Mouse (Mus musculus) liver, adult 2 months (tissue): Measurements from ENCODE around the gene Pex10. TPM values are rescaled to one million over a fixed set of nuclear protein-coding genes. Genes with fewer than 3 reads are reported as not detected.

Experiments used
- DNase-seq: peaks from one replicate; pipeline ENCODE4 v3.0.0-alpha.2; 2011; ENCODE audit warnings: low read depth, low spot score; ENCODE audit errors: extremely low read depth
- H3K27ac ChIP-seq: fragments of 200-500 bp; replicated peaks from 2 replicates; pipeline ENCODE4 v1.5.1; 2012; ENCODE audit warnings: low read depth, mild to moderate bottlenecking, control low read depth, inconsistent platforms, low read length; ENCODE audit not compliant: insufficient read depth
- H3K27me3 ChIP-seq: fragments of 200-500 bp; 2 replicates; pipeline ENCODE4 v1.6.1; 2012; ENCODE audit warnings: mild to moderate bottlenecking, moderate library complexity, low read length, inconsistent platforms; ENCODE audit not compliant: control insufficient read depth, insufficient read depth
- H3K36me3 ChIP-seq: fragments of 200-500 bp; 2 replicates; pipeline ENCODE4 v1.6.1; 2012; ENCODE audit warnings: low read length, inconsistent platforms; ENCODE audit not compliant: control insufficient read depth, insufficient read depth
- H3K4me1 ChIP-seq: fragments of 200-500 bp; 2 replicates; pipeline ENCODE4 v1.6.1; 2011; ENCODE audit warnings: low read length; ENCODE audit not compliant: control insufficient read depth, insufficient read depth
- H3K4me3 ChIP-seq: fragments of 200-500 bp; 2 replicates; pipeline ENCODE4 v1.5.1; 2011; ENCODE audit warnings: low read depth, mild to moderate bottlenecking, control low read depth, low read length, moderate library complexity; ENCODE audit not compliant: insufficient read depth
- H3K79me2 ChIP-seq: fragments of 200-500 bp; 2 replicates; pipeline ENCODE4 v1.6.1; 2012; ENCODE audit warnings: inconsistent platforms, mild to moderate bottlenecking, low read length, moderate library complexity; ENCODE audit not compliant: control insufficient read depth, insufficient read depth
- H3K9ac ChIP-seq: fragments of 200-500 bp; 2 replicates; pipeline ENCODE4 v1.6.1; 2012; ENCODE audit warnings: low read depth, mild to moderate bottlenecking, control low read depth, inconsistent platforms, low read length
- CTCF ChIP-seq: fragments of 200-500 bp; IDR thresholded peaks from 2 replicates; pipeline ENCODE4 v1.5.1; 2011; ENCODE audit warnings: low read depth, low read length, control low read depth
- POLR2A ChIP-seq: fragments of 200-500 bp; IDR thresholded peaks from 2 replicates; pipeline ENCODE4 v1.6.1; 2011; ENCODE audit warnings: low read length, control low read depth; ENCODE audit not compliant: insufficient read depth; ENCODE audit errors: extremely low read depth
- WGBS: fragments of 180-500 bp; shearing (Covaris S2); methylation state at CpG from one replicate; pipeline ENCODE4 v1.1.7; 2018; 5-methylcytosine and 5-hydroxymethylcytosine counted together
- polyA plus RNA-seq: library from polyadenylated mRNA; depleted of rRNA; stranded (reverse); fragments of >200 nt; gene quantifications from 2 replicates; pipeline ENCODE4 v1.2.3, GENCODE M21; 2012; rRNA removed
- total RNA-seq: library from RNA; depleted of rRNA; stranded (reverse); fragments of >200 nt; gene quantifications from 2 replicates; pipeline ENCODE4 v1.2.3, GENCODE M21; 2014; rRNA removed

Gene Pex10
- 3.7 and 4.5 TPM in 2 replicates for total RNA-seq
- polyA plus RNA-seq: 11.2 and 13.0 TPM in 2 replicates

DNA sequence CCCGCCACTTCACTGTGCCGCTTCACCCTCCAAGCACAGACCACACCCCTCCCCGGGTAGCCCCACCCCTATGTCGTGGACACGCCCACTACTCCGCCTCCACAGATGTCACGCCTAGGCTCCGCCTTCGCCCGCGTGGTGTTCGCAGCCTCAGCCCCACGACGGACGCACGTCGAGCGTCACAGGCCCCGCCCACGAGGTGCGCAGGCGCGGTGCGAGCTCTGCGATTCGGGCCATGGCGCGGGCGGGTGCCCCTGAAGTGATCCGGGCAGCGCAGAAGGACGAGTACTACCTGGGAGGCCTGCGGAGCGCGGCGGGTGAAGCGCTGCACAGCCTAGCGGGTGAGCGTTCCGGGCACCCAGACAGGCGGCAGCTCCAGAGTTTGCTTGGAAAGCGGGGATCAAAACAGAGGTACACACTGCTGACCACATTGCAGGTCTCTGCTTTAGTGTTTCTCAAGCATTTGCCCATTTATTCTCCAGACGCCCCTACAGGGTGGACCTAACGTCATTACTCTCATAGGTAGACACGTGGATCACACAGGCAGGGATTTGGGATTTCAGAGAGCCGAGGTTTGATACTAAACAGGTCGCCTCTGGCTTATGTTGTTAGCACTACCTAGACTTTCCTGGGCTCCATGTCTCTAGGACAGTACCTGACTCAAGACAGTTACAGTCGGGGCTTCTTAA lies at the start of gene Pex10:
Pex10 (plus strand) TSS at position 183 of the 689 bp plus-strand sequence.
- H3K9ac ChIP-seq: peak within 1 kb of the TSS; percentile 89
- under 1% methylated on average over 48 of the region's 48 CpGs for WGBS
- no peak for TF ChIP-seq CTCF
- peak; percentile 87 for TF ChIP-seq POLR2A

DNA sequence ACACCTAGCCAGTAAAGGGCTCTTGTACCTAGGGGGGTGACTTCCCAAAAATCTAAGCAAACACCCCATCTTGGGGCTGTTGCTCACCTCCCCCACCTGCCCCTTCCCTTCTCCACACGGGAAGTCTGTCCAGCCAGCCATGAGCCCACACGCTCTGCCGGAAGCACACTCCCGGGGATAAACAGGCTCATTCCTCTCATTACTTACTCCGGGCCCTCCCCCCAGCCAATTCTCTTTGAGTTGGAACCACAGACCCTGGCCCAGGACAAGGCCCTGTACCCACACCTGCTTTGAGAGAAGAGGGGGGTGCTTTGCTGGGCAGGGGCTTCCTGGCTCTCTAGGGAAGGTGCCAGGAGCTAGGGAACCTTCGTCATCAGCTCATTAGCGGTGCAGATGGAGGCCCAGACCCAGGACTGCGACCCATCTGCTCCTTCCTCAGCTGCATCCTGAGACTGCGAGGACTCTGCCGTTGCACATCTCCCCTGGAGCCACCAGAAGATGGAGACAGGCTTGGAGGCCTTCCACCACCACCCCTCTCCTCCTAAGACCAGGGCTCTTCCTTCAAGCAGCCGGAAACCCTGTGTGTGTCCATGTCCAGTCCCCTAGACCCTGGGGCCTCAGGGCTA lies 49.5 kb upstream of the Pex10 start:
- Histone ChIP-seq H3K4me1 (peaks cover 9% of the 10 kb centered on the region; the same call in 1 of the 2 replicates), H3K36me3 (no peaks in the 10 kb centered on the region), H3K27ac (no peak overlapping the region), H3K27me3 (no peaks in the 10 kb centered on the region), H3K79me2 (no peaks in the 10 kb centered on the region), H3K9ac (no peak overlapping the region), H3K4me3 (no peak overlapping the region)
- no peak for DNase-seq
- no peak for TF ChIP-seq POLR2A
- no peak for TF ChIP-seq CTCF
- WGBS: 88% methylated on average over 11 of the region's 11 CpGs

More for the DNA sequence above, at the start of gene Pex10:
- Histone ChIP-seq H3K4me3 (peak within 1 kb of the TSS; percentile 78), H3K36me3 (peaks cover 8% of the 10 kb centered on the region; the same call in 1 of the 2 replicates), H3K79me2 (0 out of 2 replicates have a peak, but pooled peaks cover 4% of the 10 kb centered on the region), H3K4me1 (peaks cover 11% of the 10 kb centered on the region), H3K27ac (peak within 1 kb of the TSS; percentile 92), H3K27me3 (no peaks in the 10 kb centered on the region)
- peak; percentile 89 for DNase-seq

DNA sequence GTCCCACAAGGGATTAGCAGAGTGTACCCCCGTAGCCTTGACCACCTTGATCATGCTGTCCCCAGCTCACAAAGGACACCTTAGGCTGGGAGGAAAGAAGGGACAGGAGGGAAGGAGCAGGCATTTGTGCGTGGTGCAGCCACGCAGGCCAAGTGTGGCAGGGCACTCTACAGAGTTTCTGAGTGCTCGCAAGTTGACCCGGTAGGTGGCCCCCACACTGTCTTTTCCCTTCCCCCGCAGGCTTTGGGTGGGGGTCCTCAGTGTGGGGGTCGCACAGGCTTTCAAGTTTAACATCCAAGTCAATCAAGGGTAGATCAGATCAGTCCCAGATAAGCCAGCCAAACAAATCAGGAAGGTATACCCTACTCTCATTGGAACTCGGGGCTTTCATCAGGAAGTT lies 48.8 kb upstream of the Pex10 start:
- H3K4me1 ChIP-seq: peaks cover 9% of the 10 kb centered on the region; the same call in 1 of the 2 replicates
- no peaks in the 10 kb centered on the region for H3K79me2 ChIP-seq
- no peaks in the 10 kb centered on the region for H3K36me3 ChIP-seq
- no peaks in the 10 kb centered on the region for H3K27me3 ChIP-seq
- no peak overlapping the region for H3K4me3 ChIP-seq
- WGBS: 77% methylated on average over 8 of the region's 8 CpGs
- no peak overlapping the region for H3K9ac ChIP-seq
- no peak overlapping the region for H3K27ac ChIP-seq
- DNase-seq: no peak
- TF ChIP-seq POLR2A: no peak
- TF ChIP-seq CTCF: no peak

DNA sequence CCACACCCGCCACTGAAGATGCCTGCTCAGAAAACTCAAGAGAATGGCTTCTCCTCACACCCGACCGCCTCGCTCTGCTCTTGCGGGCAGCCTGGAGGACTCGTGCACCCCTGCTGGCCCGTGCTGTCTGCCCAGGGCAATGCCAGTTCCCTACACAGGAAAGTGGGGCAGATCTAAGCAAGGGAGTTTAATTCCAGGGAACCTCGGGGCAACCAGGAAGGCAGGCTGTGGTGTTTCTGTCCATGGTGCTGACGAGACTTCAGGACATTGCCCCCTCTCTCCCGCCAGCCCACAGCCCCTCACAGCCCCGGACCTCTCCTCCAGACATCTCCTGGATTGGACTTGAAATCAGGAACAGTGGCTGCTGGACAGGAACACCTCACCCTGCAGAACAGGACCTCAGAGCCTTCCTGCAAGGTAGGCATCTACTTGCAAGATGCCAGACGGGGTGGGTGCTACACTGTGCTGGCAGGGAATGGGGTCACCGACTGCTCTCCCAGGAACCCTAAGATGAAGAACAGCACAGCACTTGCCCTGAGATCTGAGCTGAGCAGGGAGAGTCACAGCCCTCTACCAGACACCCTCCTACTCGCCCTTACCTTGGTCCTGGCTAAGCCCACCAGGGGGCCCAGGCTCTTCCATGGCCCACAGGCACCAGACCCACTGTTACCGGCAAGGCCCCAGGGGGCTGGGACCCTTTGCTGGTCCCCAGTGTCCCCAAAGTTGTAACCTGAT lies 48.0 kb upstream of the Pex10 start:
- H3K9ac ChIP-seq: no peak overlapping the region
- no peak overlapping the region for H3K27ac ChIP-seq
- peaks cover 9% of the 10 kb centered on the region; the same call in 1 of the 2 replicates for H3K4me1 ChIP-seq
- DNase-seq: no peak
- no peak overlapping the region for H3K4me3 ChIP-seq
- H3K36me3 ChIP-seq: no peaks in the 10 kb centered on the region
- H3K79me2 ChIP-seq: no peaks in the 10 kb centered on the region
- H3K27me3 ChIP-seq: no peaks in the 10 kb centered on the region
- no peak for TF ChIP-seq CTCF
- 17% methylated on average over 15 of the region's 15 CpGs for WGBS

DNA sequence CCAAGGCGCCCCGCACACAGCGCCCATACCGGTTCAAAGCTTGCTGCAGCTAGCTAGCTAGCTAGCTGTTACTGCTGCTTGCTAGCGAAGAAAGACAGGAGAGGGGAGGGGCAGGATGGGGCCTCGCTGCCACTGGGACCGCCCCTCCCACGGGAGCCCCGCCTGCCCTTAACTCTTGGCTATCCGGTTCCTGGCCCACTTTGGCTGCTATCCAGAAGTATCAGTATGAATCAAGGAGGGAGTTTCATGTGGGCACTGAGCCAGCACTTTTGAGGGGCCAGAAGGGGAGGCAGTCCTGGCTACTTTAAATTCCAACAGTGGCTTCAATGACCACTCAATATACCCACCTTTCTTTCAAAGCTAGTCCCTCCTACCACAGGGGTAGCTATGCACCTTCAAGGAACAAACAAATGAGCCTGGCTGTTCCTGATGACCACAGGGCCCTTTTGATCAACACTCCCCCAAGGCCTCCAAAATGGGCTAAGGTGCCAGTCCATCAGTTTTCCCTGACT lies 47.4 kb upstream of the Pex10 start:
- DNase-seq: no peak

More for the DNA sequence above, 47.4 kb upstream of the Pex10 start:
- H3K27ac ChIP-seq: no peak overlapping the region
- no peak overlapping the region for H3K4me3 ChIP-seq
- TF ChIP-seq POLR2A: no peak
- no peak for TF ChIP-seq CTCF
- WGBS: 9% methylated on average over 10 of the region's 10 CpGs
- H3K79me2 ChIP-seq: no peaks in the 10 kb centered on the region
- peaks cover 9% of the 10 kb centered on the region; the same call in 1 of the 2 replicates for H3K4me1 ChIP-seq
- no peaks in the 10 kb centered on the region for H3K27me3 ChIP-seq
- no peak overlapping the region for H3K9ac ChIP-seq
- no peaks in the 10 kb centered on the region for H3K36me3 ChIP-seq
